Mouse (Mus musculus) limb, embryonic 14.5 days (tissue): Measurements from ENCODE around the gene Dnm1. TPM values are rescaled to one million over a fixed set of nuclear protein-coding genes. Genes with fewer than 3 reads are reported as not detected.

ENCODE experiments used
- ATAC-seq: fragments of 200-750 bp; cut with Nextera tagmentation; 2 replicates; pipeline ENCODE4 v1.8.0; 2017; ENCODE audit warnings: low read depth, moderate number of reproducible peaks, moderate TSS enrichment; ENCODE audit not compliant: low FRiP score
- DNase-seq: peaks from one replicate; pipeline ENCODE4 v3.0.0-alpha.2; 2015; ENCODE audit warnings: low spot score
- H3K27ac ChIP-seq: fragments of 300-500 bp; sonication (generic); replicated peaks from 2 replicates; pipeline ENCODE4 v1.5.1; 2014; ENCODE audit warnings: low read depth, mild to moderate bottlenecking, low read length, moderate library complexity, mixed read lengths
- H3K27me3 ChIP-seq: fragments of 300-500 bp; sonication (generic); 2 replicates; pipeline ENCODE4 v1.6.1; 2014; ENCODE audit warnings: low read length, mixed read lengths; ENCODE audit not compliant: control insufficient read depth, insufficient read depth
- H3K36me3 ChIP-seq: fragments of 300-500 bp; sonication (generic); 2 replicates; pipeline ENCODE4 v1.6.1; 2014; ENCODE audit warnings: mild to moderate bottlenecking, low read length, moderate library complexity, mixed read lengths; ENCODE audit not compliant: control insufficient read depth, insufficient read depth
- H3K4me1 ChIP-seq: fragments of 300-500 bp; sonication (generic); 2 replicates; pipeline ENCODE4 v1.6.1; 2014; ENCODE audit warnings: antibody characterized with exemption, low read length, mixed read lengths; ENCODE audit not compliant: control insufficient read depth, insufficient read depth
- H3K4me2 ChIP-seq: fragments of 300-500 bp; sonication (generic); replicated peaks from 2 replicates; pipeline ENCODE4 v1.6.1; 2014; ENCODE audit warnings: low read depth, mild to moderate bottlenecking, low read length, moderate library complexity; ENCODE audit not compliant: severe bottlenecking
- H3K4me3 ChIP-seq: fragments of 300-500 bp; sonication (generic); replicated peaks from 2 replicates; pipeline ENCODE4 v1.5.1; 2014; ENCODE audit warnings: low read length
- H3K9ac ChIP-seq: fragments of 300-500 bp; sonication (generic); 2 replicates; pipeline ENCODE4 v1.6.1; 2014; ENCODE audit warnings: mild to moderate bottlenecking, low read depth, low read length, moderate library complexity; ENCODE audit not compliant: severe bottlenecking
- H3K9me3 ChIP-seq: fragments of 300-500 bp; sonication (generic); 2 replicates; pipeline ENCODE4 v1.6.1; 2016; ENCODE audit warnings: low read length; ENCODE audit not compliant: control insufficient read depth
- POLR2A ChIP-seq: fragments of 200-500 bp; IDR thresholded peaks from 2 replicates; pipeline ENCODE4 v1.8.0; 2012; ENCODE audit warnings: inconsistent platforms, mild to moderate bottlenecking, moderate library complexity, borderline replicate concordance; ENCODE audit not compliant: insufficient read depth, insufficient read length; ENCODE audit errors: extremely low read depth
- WGBS: fragments of 180-500 bp; shearing (Covaris S2); extraction: QIAGEN DNeasy Blood & Tissue Kit; methylation state at CpG from one replicate; pipeline ENCODE4 v1.1.7; 2014; 5-methylcytosine and 5-hydroxymethylcytosine counted together
- polyA plus RNA-seq, 2 experiments: library from polyadenylated mRNA; depleted of rRNA in 1 of 2; stranded (reverse) in 1 of 2; unstranded in 1 of 2; fragments of >200 nt; fragmentation: Nextera tagmentation in 1 of 2; extraction: Ambion mirVana in 1 of 2; gene quantifications; 2 replicates each; pipeline versions ENCODE4 v1.2.1 to v1.2.3; 2012 to 2014

The Dnm1 gene
- polyA plus RNA-seq, 2 experiments, result 46.0 to 318 TPM

GRCm38 (mm10) chr2:32349625-32350255 is 3.4 kb downstream of the Dnm1 start:
- no peak overlapping the region for H3K9ac ChIP-seq
- 62% methylated on average over 8 of the region's 8 CpGs for WGBS
- H3K9me3 ChIP-seq, result no peaks in the 10 kb centered on the region
- H3K27me3 ChIP-seq, result no peaks in the 10 kb centered on the region
- DNase-seq (no peak), ATAC-seq (no peak)
- no peak for TF ChIP-seq POLR2A
- peaks cover 23% of the 10 kb centered on the region for H3K36me3 ChIP-seq
- H3K4me3 ChIP-seq, result no peak overlapping the region
- H3K27ac ChIP-seq, result no peak overlapping the region
- no peak overlapping the region for H3K4me2 ChIP-seq
- peaks cover 16% of the 10 kb centered on the region; the same call in 1 of the 2 replicates for H3K4me1 ChIP-seq

GRCm38 (mm10) chr2:32348311-32348710 is 4.8 kb downstream of the Dnm1 start:
- 75% methylated on average over 11 of the region's 11 CpGs for WGBS
- no peak for ATAC-seq
- no peak for TF ChIP-seq POLR2A
- Histone ChIP-seq H3K4me2 (no peak overlapping the region), H3K36me3 (peaks cover 31% of the 10 kb centered on the region), H3K4me1 (peaks cover 16% of the 10 kb centered on the region; the same call in 1 of the 2 replicates), H3K9me3 (no peaks in the 10 kb centered on the region), H3K27ac (no peak overlapping the region), H3K9ac (no peak overlapping the region), H3K4me3 (no peak overlapping the region), H3K27me3 (no peaks in the 10 kb centered on the region)
- no peak for DNase-seq

- Histone ChIP-seq H3K4me1 (peaks cover 18% of the 10 kb centered on the region; the same call in 1 of the 2 replicates), H3K9me3 (no peaks in the 10 kb centered on the region), H3K36me3 (peaks cover 33% of the 10 kb centered on the region), H3K9ac (no peak overlapping the region), H3K4me3 (no peak overlapping the region), H3K4me2 (no peak overlapping the region), H3K27me3 (no peaks in the 10 kb centered on the region), H3K27ac (no peak overlapping the region)
- ATAC-seq (no peak), DNase-seq (no peak)
- TF ChIP-seq POLR2A, result no peak
- WGBS, result 84% methylated on average over 6 of the region's 6 CpGs
Measured at GRCm38 (mm10) chr2:32347019-32347418, 6.1 kb downstream of the Dnm1 start.

GRCm38 (mm10) chr2:32344598-32345321 is 8.4 kb downstream of the Dnm1 start:
- Histone ChIP-seq H3K4me1 (0 out of 2 replicates have a peak, but pooled peaks cover 2% of the 10 kb centered on the region), H3K27ac (0 out of 2 replicates have a peak overlapping the region, but pooled peaks have one; percentile 33), H3K9ac (no peak overlapping the region), H3K36me3 (peaks cover 42% of the 10 kb centered on the region), H3K9me3 (no peaks in the 10 kb centered on the region), H3K4me2 (no peak overlapping the region), H3K4me3 (no peak overlapping the region), H3K27me3 (no peaks in the 10 kb centered on the region)
- WGBS, result 71% methylated on average over 14 of the region's 14 CpGs
- ATAC-seq (no peak), DNase-seq (no peak)
- TF ChIP-seq POLR2A, result no peak

GRCm38 (mm10) chr2:32344056-32344455 is 9.1 kb downstream of the Dnm1 start:
- Histone ChIP-seq H3K9me3 (no peaks in the 10 kb centered on the region), H3K4me3 (no peak overlapping the region), H3K4me2 (no peak overlapping the region), H3K27ac (peak overlapping the region; percentile 26; the same call in 1 of the 2 replicates), H3K4me1 (0 out of 2 replicates have a peak, but pooled peaks cover 2% of the 10 kb centered on the region), H3K9ac (no peak overlapping the region; the same call in 1 of the 2 replicates), H3K27me3 (no peaks in the 10 kb centered on the region), H3K36me3 (peaks cover 41% of the 10 kb centered on the region)
- 71% methylated on average over 10 of the region's 10 CpGs for WGBS
- no peak for TF ChIP-seq POLR2A
- no peak for DNase-seq
- ATAC-seq, result no peak
